Mouse (Mus musculus) midbrain, embryonic 11.5 days (tissue): ENCODE measurements around the gene Tap1. TPM values are rescaled to one million over a fixed set of nuclear protein-coding genes. Genes with fewer than 3 reads are reported as not detected.
"Not testable (repeated sequence)": the region's sequence is repeated elsewhere in the genome, so short reads cannot be mapped to it uniquely, and the experiment has no call there.

Experiments used
- ATAC-seq: fragments of 200-750 bp; cut with Nextera tagmentation; 2 replicates; pipeline ENCODE4 v1.8.0; 2017; ENCODE audit warnings: moderate TSS enrichment, moderate library complexity; ENCODE audit not compliant: low FRiP score
- DNase-seq: peaks from one replicate; pipeline ENCODE4 v3.0.0; 2015; ENCODE audit warnings: low spot score; ENCODE audit errors: missing footprints
- H3K27ac ChIP-seq: fragments of 300-500 bp; sonication (generic); 2 replicates; pipeline ENCODE4 v1.5.1; 2014; ENCODE audit warnings: low read depth, low read length
- H3K27me3 ChIP-seq: fragments of 300-500 bp; sonication (generic); 2 replicates; pipeline ENCODE4 v1.6.1; 2014; ENCODE audit warnings: mild to moderate bottlenecking, low read length, moderate library complexity, mixed read lengths; ENCODE audit not compliant: control insufficient read depth, insufficient read depth
- H3K36me3 ChIP-seq: fragments of 300-500 bp; sonication (generic); 2 replicates; pipeline ENCODE4 v1.6.1; 2014; ENCODE audit warnings: mild to moderate bottlenecking, low read length, moderate library complexity, mixed read lengths; ENCODE audit not compliant: control insufficient read depth, insufficient read depth
- H3K4me1 ChIP-seq: fragments of 300-500 bp; sonication (generic); 2 replicates; pipeline ENCODE4 v1.6.1; 2014; ENCODE audit warnings: low read length; ENCODE audit not compliant: control insufficient read depth, insufficient read depth
- H3K4me2 ChIP-seq: fragments of 300-500 bp; sonication (generic); 2 replicates; pipeline ENCODE4 v1.6.1; 2014; ENCODE audit warnings: mild to moderate bottlenecking, moderate library complexity
- H3K4me3 ChIP-seq: fragments of 300-500 bp; sonication (generic); 2 replicates; pipeline ENCODE4 v1.5.1; 2014; ENCODE audit warnings: low read depth, low read length
- H3K9ac ChIP-seq: fragments of 300-500 bp; sonication (generic); 2 replicates; pipeline ENCODE4 v1.6.1; 2014; ENCODE audit warnings: low read length
- H3K9me3 ChIP-seq: fragments of 300-500 bp; sonication (generic); 2 replicates; pipeline ENCODE4 v1.6.1; 2016; ENCODE audit warnings: low read length; ENCODE audit not compliant: control insufficient read depth
- WGBS: fragments of 180-500 bp; shearing (Covaris S2); extraction: QIAGEN DNeasy Blood & Tissue Kit; methylation state at CpG from one replicate; pipeline ENCODE4 v1.1.7; 2014; 5-methylcytosine and 5-hydroxymethylcytosine counted together
- polyA plus RNA-seq: library from polyadenylated mRNA; unstranded; fragments of >200 nt; fragmentation: Nextera tagmentation; extraction: Ambion mirVana; gene quantifications from 2 replicates; pipeline ENCODE4 v1.2.1, GENCODE M21; 2014

Tap1 gene
- polyA plus RNA-seq, 1 experiment from 2014 or later: 1.7 TPM

- H3K36me3 ChIP-seq, H3K4me1 ChIP-seq, ATAC-seq, H3K27ac ChIP-seq, H3K9me3 ChIP-seq, H3K27me3 ChIP-seq, H3K9ac ChIP-seq, DNase-seq, H3K4me3 ChIP-seq, H3K4me2 ChIP-seq: not testable (repeated sequence)
- WGBS: 99% methylated on average over 13 of the region's 23 CpGs
Measured at GRCm38 (mm10) chr17:34225911-34226310, 38.6 kb downstream of the Tap1 start.

GRCm38 (mm10) chr17:34230971-34231370 is 43.6 kb downstream of the Tap1 start:
- H3K27me3 ChIP-seq, H3K36me3 ChIP-seq, H3K4me1 ChIP-seq, H3K4me2 ChIP-seq, H3K9me3 ChIP-seq, H3K27ac ChIP-seq, ATAC-seq, H3K9ac ChIP-seq, H3K4me3 ChIP-seq, DNase-seq: not testable (repeated sequence)
- 92% methylated on average over 6 of the region's 9 CpGs for WGBS

GRCm38 (mm10) chr17:34232021-34232420 is 44.7 kb downstream of the Tap1 start:
- 89% methylated on average over 5 of the region's 7 CpGs for WGBS
- not testable (repeated sequence) for DNase-seq, H3K36me3 ChIP-seq

GRCm38 (mm10) chr17:34234926-34235325 is 47.6 kb downstream of the Tap1 start:
- no peak overlapping the region for H3K4me2 ChIP-seq
- DNase-seq: peak; percentile 86
- no peaks in the 10 kb centered on the region for H3K36me3 ChIP-seq
- H3K4me1 ChIP-seq: no peaks in the 10 kb centered on the region
- 54% methylated on average over 9 of the region's 9 CpGs for WGBS
- no peaks in the 10 kb centered on the region for H3K27me3 ChIP-seq
- H3K4me3 ChIP-seq: no peak overlapping the region
- no peak for ATAC-seq
- no peak overlapping the region for H3K9ac ChIP-seq
- no peak overlapping the region for H3K27ac ChIP-seq
- H3K9me3 ChIP-seq: no peaks in the 10 kb centered on the region

More at GRCm38 (mm10) chr17:34232021-34232420, 44.7 kb downstream of the Tap1 start:
- H3K9ac ChIP-seq, ATAC-seq, H3K4me2 ChIP-seq, H3K4me3 ChIP-seq, H3K27me3 ChIP-seq, H3K27ac ChIP-seq, H3K4me1 ChIP-seq, H3K9me3 ChIP-seq: not testable (repeated sequence)

GRCm38 (mm10) chr17:34236691-34237090 is 49.3 kb downstream of the Tap1 start:
- Histone ChIP-seq H3K27me3 (no peaks in the 10 kb centered on the region), H3K36me3 (no peaks in the 10 kb centered on the region), H3K4me2 (no peak overlapping the region), H3K4me1 (no peaks in the 10 kb centered on the region), H3K27ac (no peak overlapping the region), H3K9ac (no peak overlapping the region), H3K9me3 (no peaks in the 10 kb centered on the region), H3K4me3 (no peak overlapping the region)
- no peak for ATAC-seq
- no peak for DNase-seq
- 83% methylated on average over 5 of the region's 5 CpGs for WGBS

- DNase-seq (no peak), ATAC-seq (no peak)
- Histone ChIP-seq H3K9ac (no peak overlapping the region), H3K4me2 (no peak overlapping the region), H3K4me3 (no peak overlapping the region), H3K4me1 (no peaks in the 10 kb centered on the region), H3K36me3 (no peaks in the 10 kb centered on the region), H3K27me3 (no peaks in the 10 kb centered on the region), H3K27ac (no peak overlapping the region), H3K9me3 (no peaks in the 10 kb centered on the region)
- WGBS: 81% methylated on average over 3 of the region's 3 CpGs
Measured at GRCm38 (mm10) chr17:34237741-34238140, 50.4 kb downstream of the Tap1 start.

- Histone ChIP-seq H3K36me3 (no peaks in the 10 kb centered on the region), H3K9me3 (no peaks in the 10 kb centered on the region), H3K4me3 (no peak within 1 kb of the TSS), H3K27ac (no peak within 1 kb of the TSS), H3K4me2 (no peak within 1 kb of the TSS), H3K4me1 (no peaks in the 10 kb centered on the region), H3K9ac (no peak within 1 kb of the TSS), H3K27me3 (no peaks in the 10 kb centered on the region)
- ATAC-seq (no peak), DNase-seq (no peak)
- 57% methylated on average over 3 of the region's 3 CpGs for WGBS
Measured at GRCm38 (mm10) chr17:34238706-34239105, 51.4 kb downstream of the Tap1 start, which contains the start of gene H2-Ob. Gene H2-Ob, plus strand, starts transcription at chr17:34238903.

- no peak overlapping the region for H3K4me3 ChIP-seq
- H3K4me1 ChIP-seq: no peaks in the 10 kb centered on the region
- H3K9me3 ChIP-seq: no peaks in the 10 kb centered on the region
- no peak overlapping the region for H3K4me2 ChIP-seq
- WGBS: 73% methylated on average over 10 of the region's 10 CpGs
- no peaks in the 10 kb centered on the region for H3K36me3 ChIP-seq
- no peak overlapping the region for H3K9ac ChIP-seq
- H3K27me3 ChIP-seq: no peaks in the 10 kb centered on the region
- DNase-seq (no peak), ATAC-seq (no peak)
- H3K27ac ChIP-seq: no peak overlapping the region
Measured at GRCm38 (mm10) chr17:34239601-34240041, 52.3 kb downstream of the Tap1 start.

- H3K4me2 ChIP-seq: no peak overlapping the region
- H3K27me3 ChIP-seq: no peaks in the 10 kb centered on the region
- no peak overlapping the region for H3K9ac ChIP-seq
- no peak overlapping the region for H3K27ac ChIP-seq
- ATAC-seq (no peak), DNase-seq (no peak)
- H3K4me1 ChIP-seq: no peaks in the 10 kb centered on the region
- no peaks in the 10 kb centered on the region for H3K36me3 ChIP-seq
- H3K9me3 ChIP-seq: no peaks in the 10 kb centered on the region
- no peak overlapping the region for H3K4me3 ChIP-seq
- 70% methylated on average over 3 of the region's 3 CpGs for WGBS
Measured at GRCm38 (mm10) chr17:34240366-34240765, 53.0 kb downstream of the Tap1 start.

GRCm38 (mm10) chr17:34240916-34241315 is 53.6 kb downstream of the Tap1 start:
- Histone ChIP-seq H3K9ac (no peak overlapping the region), H3K4me2 (no peak overlapping the region), H3K27ac (no peak overlapping the region), H3K9me3 (no peaks in the 10 kb centered on the region), H3K27me3 (no peaks in the 10 kb centered on the region), H3K36me3 (no peaks in the 10 kb centered on the region), H3K4me1 (no peaks in the 10 kb centered on the region), H3K4me3 (no peak overlapping the region)
- 82% methylated on average over 6 of the region's 6 CpGs for WGBS
- no peak for DNase-seq
- no peak for ATAC-seq
